Mouse (Mus musculus): Measurements from ENCODE around the gene Tex29. TPM values are rescaled to one million over a fixed set of nuclear protein-coding genes. Genes with fewer than 3 reads are reported as not detected.

Tex29 gene
- total and polyA plus RNA-seq, 3 experiments: not detected

DNA sequence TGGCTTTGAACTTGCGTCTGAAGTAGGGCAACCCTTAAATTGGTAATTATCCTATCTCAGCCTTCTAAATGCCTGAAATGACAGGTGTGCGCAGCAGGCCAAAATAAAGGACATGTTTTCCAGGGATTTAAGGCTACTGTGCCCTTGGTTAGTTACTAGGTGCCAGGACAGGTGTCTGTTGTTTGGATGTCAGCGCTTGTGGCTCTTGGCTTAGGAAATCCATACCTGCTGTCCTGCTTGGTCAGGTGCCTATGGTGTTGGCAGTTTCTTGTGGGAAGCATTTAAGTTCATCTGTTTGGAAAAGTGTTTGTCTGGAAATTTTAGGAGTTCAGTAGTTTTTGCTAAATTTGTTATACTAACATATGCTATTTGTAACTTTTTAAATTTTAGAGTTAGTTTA lies 41.2 kb upstream of the Tex29 start:
- DNase-seq (ENCODE audit: low read depth, low spot score): no peak
- Histone ChIP-seq H3K4me1 (ENCODE audit: control insufficient read depth in 1 of 2, insufficient read depth in 2 of 2, low read length in 2 of 2) (no peaks in the 10 kb centered on the region), H3K27ac (ENCODE audit: control insufficient read depth, low read depth, low read length) (no peak overlapping the region), H3K4me3 (ENCODE audit: control insufficient read depth in 1 of 2, insufficient read depth in 1 of 2, low read depth in 2 of 2, low read length in 2 of 2) (no peak overlapping the region), H3K9ac (ENCODE audit: control insufficient read depth, low read depth, low read length, poor library complexity, severe bottlenecking) (no peak overlapping the region), H3K36me3 (ENCODE audit: control insufficient read depth in 1 of 2, insufficient read depth in 2 of 2, low read length in 2 of 2) (no peaks in the 10 kb centered on the region; a peak in 1 of 4 replicates), H3K9me3 (replicated peaks; ENCODE audit: insufficient read depth, low read length) (no peaks in the 10 kb centered on the region), H3K27me3 (ENCODE audit: control insufficient read depth in 1 of 2, insufficient read depth in 2 of 2, low read length in 2 of 2) (no peaks in the 10 kb centered on the region), H3K79me2 (ENCODE audit: control insufficient read depth, insufficient read depth, low read length, poor library complexity) (no peaks in the 10 kb centered on the region)
- TF ChIP-seq SIN3A (IDR thresholded peaks at IDR 0.05; ENCODE audit: low read length) (no peak), BHLHE40 (IDR thresholded peaks at IDR 0.05; ENCODE audit: borderline replicate concordance, low read depth, low read length) (no peak), UBTF (IDR thresholded peaks at IDR 0.05; ENCODE audit: borderline replicate concordance, insufficient read depth, low read depth, low read length) (no peak), EP300 (IDR thresholded peaks at IDR 0.05; ENCODE audit: low read depth in 1 of 2, low read length in 2 of 2) (no peak), MYC (IDR thresholded peaks at IDR 0.05; ENCODE audit: low read depth, low read length) (no peak)

DNA sequence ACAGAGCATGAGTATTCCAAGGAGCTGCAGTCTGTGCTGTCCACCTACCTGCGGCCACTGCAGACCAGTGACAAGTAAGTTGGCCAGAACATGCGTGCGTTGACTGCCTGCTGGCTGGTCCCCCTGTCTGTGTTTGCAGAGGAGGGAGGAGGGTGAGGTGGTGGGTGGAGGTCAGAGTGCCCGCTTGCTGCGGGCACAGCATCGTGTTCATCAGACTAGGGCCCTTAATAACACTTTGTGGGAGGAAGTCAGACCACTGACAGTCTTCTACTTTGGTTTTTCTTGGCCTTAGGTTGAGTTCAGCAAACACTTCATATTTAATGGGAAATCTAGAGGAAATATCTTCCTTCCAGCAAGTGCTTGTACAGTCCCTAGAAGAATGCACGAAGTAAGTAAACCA lies 39.8 kb upstream of the Tex29 start:
- no peak for DNase-seq (ENCODE audit: low read depth, low spot score)
- Histone ChIP-seq H3K4me1 (ENCODE audit: control insufficient read depth in 1 of 2, insufficient read depth in 2 of 2, low read length in 2 of 2) (no peaks in the 10 kb centered on the region), H3K4me3 (ENCODE audit: control insufficient read depth in 1 of 2, insufficient read depth in 1 of 2, low read depth in 2 of 2, low read length in 2 of 2) (no peak overlapping the region), H3K27me3 (ENCODE audit: control insufficient read depth in 1 of 2, insufficient read depth in 2 of 2, low read length in 2 of 2) (no peaks in the 10 kb centered on the region), H3K27ac (ENCODE audit: control insufficient read depth, low read depth, low read length) (no peak overlapping the region), H3K36me3 (ENCODE audit: control insufficient read depth in 1 of 2, insufficient read depth in 2 of 2, low read length in 2 of 2) (no peaks in the 10 kb centered on the region; a peak in 1 of 4 replicates), H3K9me3 (replicated peaks; ENCODE audit: insufficient read depth, low read length) (no peaks in the 10 kb centered on the region), H3K9ac (ENCODE audit: control insufficient read depth, low read depth, low read length, poor library complexity, severe bottlenecking) (no peak overlapping the region), H3K79me2 (ENCODE audit: control insufficient read depth, insufficient read depth, low read length, poor library complexity) (no peaks in the 10 kb centered on the region)
- TF ChIP-seq MXI1 (IDR thresholded peaks at IDR 0.05; ENCODE audit: low read depth, low read length) (no peak), HCFC1 (IDR thresholded peaks at IDR 0.05; ENCODE audit: low read depth, low read length) (no peak), USF2 (IDR thresholded peaks at IDR 0.05; ENCODE audit: borderline replicate concordance in 1 of 2, insufficient read depth in 1 of 2, low read depth in 1 of 2, low read length in 2 of 2) (no peak), USF1 (IDR thresholded peaks at IDR 0.05; ENCODE audit: low read depth, low read length) (no peak), POLR2AphosphoS5 (IDR thresholded peaks at IDR 0.05; ENCODE audit: borderline replicate concordance, low read depth, low read length) (no peak), GATA1 (IDR thresholded peaks at IDR 0.05; ENCODE audit: low read depth, low read length) (no peak), MAX (IDR thresholded peaks at IDR 0.05; ENCODE audit: low read length) (no peak), E2F4 (IDR thresholded peaks at IDR 0.05; ENCODE audit: borderline replicate concordance, low read depth, low read length) (no peak), SIN3A (IDR thresholded peaks at IDR 0.05; ENCODE audit: low read length) (no peak), ZKSCAN1 (IDR thresholded peaks at IDR 0.05; ENCODE audit: low read depth, low read length) (no peak), POLR2AphosphoS2 (IDR thresholded peaks at IDR 0.05; ENCODE audit: low read length) (no peak), BHLHE40 (IDR thresholded peaks at IDR 0.05; ENCODE audit: borderline replicate concordance, low read depth, low read length) (no peak), ZNF384 (IDR thresholded peaks at IDR 0.05; ENCODE audit: low read depth, low read length) (no peak), MYB (IDR thresholded peaks at IDR 0.05; ENCODE audit: low read depth, low read length) (no peak), ELF1 (IDR thresholded peaks at IDR 0.05; ENCODE audit: low read depth, low read length) (no peak), NRF1 (IDR thresholded peaks at IDR 0.05; ENCODE audit: insufficient read depth, low read depth, low read length, poor library complexity, severe bottlenecking) (no peak)

Measured in MEL (cell line).